Mouse (Mus musculus) liver, embryonic 16.5 days (tissue): Measurements from ENCODE around the gene Sec11a. TPM values are rescaled to one million over a fixed set of nuclear protein-coding genes. Genes with fewer than 3 reads are reported as not detected.
"Not testable (repeated sequence)": the region's sequence is repeated elsewhere in the genome, so short reads cannot be mapped to it uniquely, and the experiment has no call there.

Experiments used
- ATAC-seq: fragments of 200-750 bp; cut with Nextera tagmentation; 2 replicates; pipeline ENCODE4 v1.8.0; 2017; ENCODE audit warnings: low read depth, mild to moderate bottlenecking, moderate number of reproducible peaks, moderate library complexity
- H3K27ac ChIP-seq: fragments of 300-500 bp; sonication (generic); 2 replicates; pipeline ENCODE4 v1.5.1; 2014; ENCODE audit warnings: mild to moderate bottlenecking, low read length
- H3K27me3 ChIP-seq: fragments of 300-500 bp; sonication (generic); 2 replicates; pipeline ENCODE4 v1.6.1; 2014; ENCODE audit warnings: low read depth, low read length, mixed read lengths; ENCODE audit not compliant: control insufficient read depth, insufficient read depth
- H3K36me3 ChIP-seq: fragments of 300-500 bp; sonication (generic); 2 replicates; pipeline ENCODE4 v1.6.1; 2014; ENCODE audit warnings: mild to moderate bottlenecking; ENCODE audit not compliant: control insufficient read depth, insufficient read depth
- H3K4me1 ChIP-seq: fragments of 300-500 bp; sonication (generic); 2 replicates; pipeline ENCODE4 v1.6.1; 2014; ENCODE audit warnings: low read depth, low read length, mixed read lengths; ENCODE audit not compliant: control insufficient read depth
- H3K4me2 ChIP-seq: fragments of 300-500 bp; sonication (generic); 2 replicates; pipeline ENCODE4 v1.6.1; 2014; ENCODE audit warnings: low read depth, low read length, mixed read lengths
- H3K4me3 ChIP-seq: fragments of 300-500 bp; sonication (generic); 2 replicates; pipeline ENCODE4 v1.5.1; 2014; ENCODE audit warnings: low read depth, mild to moderate bottlenecking, low read length
- H3K9ac ChIP-seq: fragments of 300-500 bp; sonication (generic); 2 replicates; pipeline ENCODE4 v1.6.1; 2014; ENCODE audit warnings: low read depth, low read length
- H3K9me3 ChIP-seq: fragments of 300-500 bp; sonication (generic); replicated peaks from 2 replicates; pipeline ENCODE4 v1.6.1; 2016; ENCODE audit warnings: low read length; ENCODE audit not compliant: control insufficient read depth
- WGBS: fragments of 180-500 bp; shearing (Covaris S2); extraction: QIAGEN DNeasy Blood & Tissue Kit; methylation state at CpG from one replicate; pipeline ENCODE4 v1.1.7; 2014; ENCODE audit not compliant: insufficient replicate concordance; 5-methylcytosine and 5-hydroxymethylcytosine counted together
- polyA plus RNA-seq: library from polyadenylated mRNA; unstranded; fragments of >200 nt; fragmentation: Nextera tagmentation; extraction: Ambion mirVana; gene quantifications from 2 replicates; pipeline ENCODE4 v1.2.1, GENCODE M21; 2015

Gene Sec11a
- polyA plus RNA-seq, 1 experiment from 2014 or later: 98.7 TPM

DNA sequence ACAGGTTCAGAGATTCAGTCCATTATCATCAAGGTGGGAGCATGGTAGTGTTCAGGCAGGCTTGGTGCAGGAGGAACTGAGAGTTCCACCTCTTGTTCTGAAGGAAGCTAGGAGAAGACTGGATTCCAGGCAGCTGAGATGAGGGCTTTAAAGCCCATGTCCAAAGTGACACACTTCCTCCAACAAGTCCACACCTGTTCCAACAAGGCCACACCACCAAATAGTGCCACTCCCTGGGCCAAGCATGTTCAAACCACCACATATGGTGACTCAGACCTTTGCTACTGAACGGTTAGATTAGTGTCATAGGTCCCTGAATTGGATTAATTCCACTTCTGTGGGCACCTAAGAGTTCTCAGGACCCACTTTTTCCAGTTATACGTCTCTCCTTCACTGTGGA is 23.8 kb upstream of the Sec11a start:
- Histone ChIP-seq H3K4me1 (no peaks in the 10 kb centered on the region), H3K9ac (no peak overlapping the region), H3K4me3 (no peak overlapping the region), H3K27ac (no peak overlapping the region), H3K4me2 (no peak overlapping the region), H3K36me3 (no peaks in the 10 kb centered on the region), H3K9me3 (no peaks in the 10 kb centered on the region), H3K27me3 (no peaks in the 10 kb centered on the region)
- 58% methylated on average over 2 of the region's 2 CpGs for WGBS
- no peak for ATAC-seq

DNA sequence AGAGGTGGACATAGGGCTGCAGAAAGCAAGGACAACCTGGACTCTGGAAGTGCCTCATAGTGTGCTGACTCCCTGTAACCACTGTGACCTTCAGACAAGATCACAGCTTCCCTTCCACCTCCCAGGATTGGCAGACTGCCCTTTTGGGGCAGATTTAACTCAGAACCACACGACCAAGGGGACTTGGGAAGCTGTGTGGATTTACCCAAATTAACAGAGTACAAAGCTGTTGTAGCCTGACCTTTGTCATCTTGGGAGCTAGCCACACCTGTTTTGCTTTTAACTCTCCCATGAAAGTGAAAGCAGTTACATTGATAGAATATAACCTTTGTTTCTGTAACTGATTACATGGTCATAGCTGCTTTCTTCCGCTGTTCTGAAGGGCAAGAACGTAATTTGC is 23.3 kb upstream of the Sec11a start:
- Histone ChIP-seq H3K9me3 (no peaks in the 10 kb centered on the region), H3K36me3 (no peaks in the 10 kb centered on the region), H3K27ac (peak overlapping the region; percentile 5; the same call in 1 of the 2 replicates), H3K4me2 (no peak overlapping the region), H3K4me1 (no peaks in the 10 kb centered on the region), H3K9ac (no peak overlapping the region), H3K27me3 (no peaks in the 10 kb centered on the region), H3K4me3 (no peak overlapping the region)
- 51% methylated on average over 3 of the region's 3 CpGs for WGBS
- peak; percentile 59; the same call in 1 of the 2 replicates for ATAC-seq

DNA sequence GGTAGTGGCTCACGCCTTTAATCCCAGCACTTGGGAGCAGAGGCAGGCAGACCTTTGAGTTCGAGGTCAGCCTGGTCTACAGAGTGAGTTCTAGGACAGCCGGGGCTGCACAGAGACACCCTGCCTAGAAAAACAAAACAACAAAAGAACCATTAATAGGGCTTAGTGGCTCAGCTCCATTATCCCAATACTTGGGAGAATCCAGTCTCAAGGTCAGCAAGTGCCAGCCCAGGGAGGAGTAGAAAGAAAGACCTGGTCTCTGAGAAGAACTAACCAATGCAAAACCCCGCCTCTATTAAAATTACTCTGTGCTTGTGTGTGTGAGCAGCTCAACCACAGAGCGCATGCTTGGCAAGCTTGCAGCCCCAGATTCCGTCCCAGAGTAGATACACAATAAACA is 15.2 kb upstream of the Sec11a start:
- WGBS: 72% methylated on average over 6 of the region's 6 CpGs
- H3K4me1 ChIP-seq: no peaks in the 10 kb centered on the region
- no peak overlapping the region for H3K27ac ChIP-seq
- H3K4me3 ChIP-seq: no peak overlapping the region
- no peaks in the 10 kb centered on the region for H3K36me3 ChIP-seq
- no peak for ATAC-seq
- H3K27me3 ChIP-seq: no peaks in the 10 kb centered on the region
- no peak overlapping the region for H3K9ac ChIP-seq
- H3K9me3 ChIP-seq: no peaks in the 10 kb centered on the region
- no peak overlapping the region for H3K4me2 ChIP-seq

DNA sequence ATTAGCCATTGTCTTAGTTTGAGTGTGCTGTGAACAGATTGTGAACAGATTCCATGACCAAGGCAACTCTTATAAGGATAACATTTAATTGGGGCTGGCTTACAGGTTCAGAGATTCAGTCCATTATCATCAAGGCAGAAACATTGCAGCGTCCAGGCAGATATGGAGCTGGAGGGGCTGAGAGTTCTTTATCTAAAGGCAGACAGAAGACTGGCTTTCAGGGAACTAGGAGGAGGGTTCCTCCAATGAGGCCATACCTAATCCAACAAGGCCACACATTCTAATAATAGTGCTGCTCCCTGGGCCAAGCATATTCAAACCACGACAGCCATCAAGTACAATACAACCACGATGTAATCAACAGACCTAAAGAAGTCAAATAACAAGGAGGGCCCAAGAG is 11.4 kb upstream of the Sec11a start:
- H3K27ac ChIP-seq: no peak overlapping the region
- WGBS: 22% methylated on average over 3 of the region's 3 CpGs
- no peaks in the 10 kb centered on the region for H3K9me3 ChIP-seq
- peak; percentile 35; the same call in 1 of the 2 replicates for ATAC-seq
- no peaks in the 10 kb centered on the region for H3K27me3 ChIP-seq
- no peaks in the 10 kb centered on the region for H3K4me1 ChIP-seq
- H3K4me2 ChIP-seq: no peak overlapping the region
- no peak overlapping the region for H3K4me3 ChIP-seq
- H3K36me3 ChIP-seq: no peaks in the 10 kb centered on the region
- no peak overlapping the region for H3K9ac ChIP-seq

DNA sequence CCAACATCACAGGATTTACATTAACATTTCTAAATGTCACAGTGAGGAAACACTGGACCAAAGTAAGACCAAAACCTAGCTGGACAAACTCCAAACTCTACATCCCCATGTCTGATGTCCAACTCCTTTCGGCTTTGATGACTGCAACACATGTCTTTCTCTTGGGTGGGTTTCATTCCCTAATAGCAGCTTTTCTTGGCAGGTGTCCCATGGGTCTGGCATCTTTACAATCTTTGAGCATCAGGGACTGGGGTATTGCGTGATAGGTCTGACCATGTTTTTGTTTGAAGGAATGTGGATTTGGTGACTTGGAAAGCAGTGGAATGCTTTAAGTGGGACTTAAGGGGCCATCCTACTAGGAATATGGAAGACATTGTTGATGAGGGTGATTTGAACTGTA is 9.3 kb upstream of the Sec11a start:
- Histone ChIP-seq H3K36me3 (no peaks in the 10 kb centered on the region), H3K4me1 (no peaks in the 10 kb centered on the region), H3K27me3 (no peaks in the 10 kb centered on the region), H3K4me3 (no peak overlapping the region), H3K27ac (no peak overlapping the region), H3K4me2 (no peak overlapping the region), H3K9me3 (no peaks in the 10 kb centered on the region), H3K9ac (no peak overlapping the region)
- ATAC-seq: no peak
- WGBS: 70% methylated on average over 2 of the region's 2 CpGs

DNA sequence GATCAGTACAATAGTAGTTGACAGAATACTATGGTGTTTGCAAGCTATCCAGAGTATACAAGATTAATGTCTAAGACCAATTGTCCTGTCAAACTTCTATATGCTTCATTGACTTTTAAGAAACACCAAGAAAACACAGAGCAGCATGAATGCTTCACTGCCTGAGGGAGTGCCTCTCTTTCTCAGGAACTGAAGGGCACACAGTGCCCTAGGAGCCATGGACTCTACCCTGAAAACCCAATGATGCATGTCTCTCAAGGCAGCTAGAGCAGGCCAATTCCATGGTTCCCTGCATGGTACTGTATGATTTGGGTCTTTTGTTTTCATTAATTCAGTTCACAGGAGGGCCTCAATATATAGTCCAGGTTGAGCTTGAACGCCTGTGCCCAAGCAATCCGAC is 6.7 kb upstream of the Sec11a start:
- 77% methylated on average over 2 of the region's 2 CpGs for WGBS
- H3K27me3 ChIP-seq: no peaks in the 10 kb centered on the region
- no peak for ATAC-seq

DNA sequence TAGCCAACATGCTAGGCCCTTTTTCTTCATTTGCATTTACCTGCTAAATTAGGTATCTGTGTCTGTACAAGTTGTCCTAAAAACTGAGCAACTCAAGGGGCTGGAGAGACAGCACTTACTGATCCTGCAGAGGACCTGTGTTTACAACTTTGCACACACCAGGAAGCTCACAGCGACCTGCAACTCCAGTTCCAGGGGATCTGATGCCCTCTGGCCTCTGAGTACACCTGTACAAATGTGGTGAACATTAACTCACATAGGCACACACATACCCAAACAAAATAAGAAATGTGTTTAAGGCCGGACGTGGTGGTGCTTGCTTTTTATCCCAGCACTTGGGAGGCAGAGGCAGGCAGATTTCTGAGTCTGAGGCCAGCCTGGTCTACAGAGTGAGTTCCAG is 4.6 kb upstream of the Sec11a start:
- no peak for ATAC-seq

More for the DNA sequence above, 6.7 kb upstream of the Sec11a start:
- H3K27ac ChIP-seq: no peak overlapping the region
- no peak overlapping the region for H3K9ac ChIP-seq
- no peaks in the 10 kb centered on the region for H3K4me1 ChIP-seq
- no peaks in the 10 kb centered on the region for H3K9me3 ChIP-seq
- no peak overlapping the region for H3K4me2 ChIP-seq
- H3K4me3 ChIP-seq: no peak overlapping the region
- H3K36me3 ChIP-seq: no peaks in the 10 kb centered on the region

DNA sequence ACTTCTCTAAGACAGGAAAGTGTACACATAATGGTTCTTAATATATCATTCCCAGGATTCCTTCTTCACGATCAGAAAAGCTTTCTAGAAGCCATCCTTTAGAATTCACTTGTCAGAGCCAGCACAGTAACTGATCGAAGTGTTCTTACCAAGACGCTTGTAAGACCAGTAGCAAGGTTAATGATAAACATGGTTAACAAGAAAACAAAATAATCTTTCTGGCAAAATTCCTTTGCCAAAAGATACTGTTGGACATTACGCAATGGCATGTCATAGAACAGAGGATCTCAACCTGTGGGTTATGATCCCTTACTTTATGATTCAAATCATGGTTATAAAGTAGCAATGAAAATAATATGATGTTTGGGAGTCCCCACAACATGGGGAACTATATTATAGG is 3.9 kb upstream of the Sec11a start:
- peaks cover 7% of the 10 kb centered on the region for H3K4me1 ChIP-seq
- no peak overlapping the region for H3K4me2 ChIP-seq
- 65% methylated on average over 4 of the region's 4 CpGs for WGBS
- no peaks in the 10 kb centered on the region for H3K9me3 ChIP-seq
- no peak overlapping the region for H3K9ac ChIP-seq
- H3K27me3 ChIP-seq: no peaks in the 10 kb centered on the region
- ATAC-seq: no peak
- H3K4me3 ChIP-seq: no peak overlapping the region
- no peak overlapping the region for H3K27ac ChIP-seq
- H3K36me3 ChIP-seq: no peaks in the 10 kb centered on the region

More for the DNA sequence above, 4.6 kb upstream of the Sec11a start:
- no peaks in the 10 kb centered on the region for H3K36me3 ChIP-seq
- 40% methylated on average over 3 of the region's 3 CpGs for WGBS
- no peak overlapping the region for H3K27ac ChIP-seq
- no peak overlapping the region for H3K4me2 ChIP-seq
- no peaks in the 10 kb centered on the region for H3K27me3 ChIP-seq
- H3K9me3 ChIP-seq: no peaks in the 10 kb centered on the region
- H3K9ac ChIP-seq: no peak overlapping the region
- no peak overlapping the region for H3K4me3 ChIP-seq
- H3K4me1 ChIP-seq: peaks cover 3% of the 10 kb centered on the region

DNA sequence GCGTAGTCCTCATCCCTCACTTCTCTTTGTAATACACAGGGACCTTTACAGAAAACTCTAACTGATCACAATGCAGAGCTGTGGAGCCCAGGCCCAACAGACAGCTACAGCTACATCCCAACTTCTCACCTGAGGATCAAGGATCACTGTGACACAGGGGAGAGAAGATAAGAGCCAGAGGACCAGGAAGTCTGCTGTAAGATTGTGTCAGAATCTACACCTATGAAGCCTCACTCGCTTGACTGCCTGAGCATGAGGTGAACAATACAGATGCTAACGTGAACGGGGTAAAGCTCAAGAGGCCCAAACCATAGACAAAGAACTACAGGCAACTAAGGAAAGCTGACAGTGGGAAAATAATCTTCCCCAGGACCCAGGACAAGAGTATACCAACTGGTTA is 7.8 kb downstream of the Sec11a start:
- no peak overlapping the region for H3K4me3 ChIP-seq
- H3K4me1 ChIP-seq: peaks cover 1% of the 10 kb centered on the region; the same call in 1 of the 2 replicates
- H3K27ac ChIP-seq: no peak overlapping the region
- H3K9ac ChIP-seq: no peak overlapping the region
- no peak for ATAC-seq
- peaks cover 2% of the 10 kb centered on the region; the same call in 1 of the 2 replicates for H3K36me3 ChIP-seq
- no peaks in the 10 kb centered on the region for H3K27me3 ChIP-seq
- no peak overlapping the region for H3K4me2 ChIP-seq
- no peaks in the 10 kb centered on the region for H3K9me3 ChIP-seq
- WGBS: 78% methylated on average over 4 of the region's 4 CpGs

DNA sequence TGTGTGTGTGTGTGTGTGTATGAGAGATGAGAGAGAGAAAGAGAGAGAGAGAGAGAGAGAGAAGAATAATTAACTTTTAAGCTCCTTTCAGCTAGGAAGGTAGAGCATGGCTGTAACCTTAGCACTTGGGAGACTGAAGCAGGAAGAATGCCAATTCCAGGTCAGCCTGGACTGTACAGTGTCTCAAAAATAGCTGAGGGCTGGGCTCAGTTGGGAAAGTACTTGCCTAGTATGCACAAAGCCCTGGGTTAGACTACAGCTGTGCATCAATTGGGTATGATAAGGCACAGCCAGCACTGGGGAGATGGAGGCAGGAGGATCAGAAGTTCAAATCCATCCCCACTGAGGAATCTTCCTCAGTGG is 10.3 kb downstream of the Sec11a start:
- not testable (repeated sequence) for ATAC-seq

More for the DNA sequence above, 10.3 kb downstream of the Sec11a start:
- H3K27ac ChIP-seq, H3K4me1 ChIP-seq, H3K9me3 ChIP-seq, H3K36me3 ChIP-seq, H3K4me3 ChIP-seq, H3K4me2 ChIP-seq, H3K27me3 ChIP-seq, H3K9ac ChIP-seq: not testable (repeated sequence)
